Mouse (Mus musculus) lung, postnatal 0 days (tissue): ENCODE results near the gene B4galnt1.

Experiments
- CTCF ChIP-seq: IDR thresholded peaks from 2 replicates; pipeline ENCODE4 v1.5.1; 2016; ENCODE audit warnings: antibody characterized with exemption, mild to moderate bottlenecking
- EP300 ChIP-seq: IDR thresholded peaks from 2 replicates; pipeline ENCODE4 v1.6.1; 2016; ENCODE audit warnings: antibody characterized with exemption, mild to moderate bottlenecking, control low read depth

DNA sequence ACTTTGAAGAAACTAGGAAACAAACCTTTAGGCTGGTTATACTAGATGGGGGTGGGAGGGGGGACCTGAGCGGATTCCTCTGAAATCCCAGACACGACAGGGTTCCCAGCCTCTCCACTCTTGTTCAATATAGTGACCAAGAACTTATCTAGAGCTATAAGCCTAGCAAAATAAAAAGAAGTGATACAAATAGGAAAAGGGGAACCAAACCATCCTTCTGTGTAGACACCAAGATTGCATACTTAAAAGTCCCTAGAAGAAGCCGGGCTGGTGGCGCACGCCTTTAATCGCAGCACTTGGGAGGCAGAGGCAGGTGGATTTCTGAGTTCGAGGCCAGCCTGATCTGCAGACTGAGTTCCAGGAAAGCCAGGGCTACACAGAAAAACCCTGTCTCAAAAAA lies 11.7 kb upstream of the B4galnt1 start:
- TF ChIP-seq CTCF (no peak), EP300 (no peak)
